Mouse (Mus musculus): ENCODE results near the gene Tbcd.

DNA sequence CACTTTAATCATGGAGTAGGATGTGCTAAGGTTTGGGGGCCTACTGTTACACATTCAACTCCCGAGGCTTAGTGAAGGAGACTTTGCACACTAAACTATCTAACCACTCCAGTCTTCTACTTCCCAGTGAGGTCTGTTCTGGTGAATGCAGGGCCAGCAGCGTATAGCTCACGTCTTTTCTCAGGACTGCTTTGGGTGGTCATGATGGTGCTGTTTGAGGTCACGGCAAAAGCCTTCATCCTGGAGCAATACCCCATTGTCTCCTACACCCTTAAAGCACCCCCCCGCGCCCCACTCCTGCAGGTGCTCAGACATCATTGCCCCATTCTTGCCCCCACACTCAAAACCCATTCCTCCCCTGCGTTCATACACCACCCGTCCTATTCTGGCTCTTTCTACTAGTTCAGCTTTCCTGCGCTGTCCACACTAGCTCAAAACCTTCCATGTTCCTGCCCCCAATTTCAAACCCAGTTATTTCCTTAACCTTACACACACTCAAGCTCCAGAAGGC lies 478 bp upstream of the Tbcd start:
- TF ChIP-seq CTCF (IDR thresholded peaks at IDR 0.05) (no peak), EP300 (IDR thresholded peaks at IDR 0.05; ENCODE audit: insufficient read depth, low read depth, low read length) (no peak), POLR2A (IDR thresholded peaks at IDR 0.05; ENCODE audit: insufficient read depth, low read depth, low read length) (no peak)

Measured in heart, adult 2 months (tissue).